Mouse (Mus musculus) limb, embryonic 14.5 days (tissue): Measurements from ENCODE around the gene Dusp12. TPM values are rescaled to one million over a fixed set of nuclear protein-coding genes. Genes with fewer than 3 reads are reported as not detected.
A peak's percentile ranks its signal among the peaks of the same experiment; 100 is the strongest.

Experiments
- ATAC-seq: fragments of 200-750 bp; cut with Nextera tagmentation; 2 replicates; pipeline ENCODE4 v1.8.0; 2017; ENCODE audit warnings: low read depth, moderate number of reproducible peaks, moderate TSS enrichment; ENCODE audit not compliant: low FRiP score
- DNase-seq: peaks from one replicate; pipeline ENCODE4 v3.0.0-alpha.2; 2015; ENCODE audit warnings: low spot score
- H3K27ac ChIP-seq: fragments of 300-500 bp; sonication (generic); replicated peaks from 2 replicates; pipeline ENCODE4 v1.5.1; 2014; ENCODE audit warnings: low read depth, mild to moderate bottlenecking, low read length, moderate library complexity, mixed read lengths
- H3K27me3 ChIP-seq: fragments of 300-500 bp; sonication (generic); 2 replicates; pipeline ENCODE4 v1.6.1; 2014; ENCODE audit warnings: low read length, mixed read lengths; ENCODE audit not compliant: control insufficient read depth, insufficient read depth
- H3K36me3 ChIP-seq: fragments of 300-500 bp; sonication (generic); 2 replicates; pipeline ENCODE4 v1.6.1; 2014; ENCODE audit warnings: mild to moderate bottlenecking, low read length, moderate library complexity, mixed read lengths; ENCODE audit not compliant: control insufficient read depth, insufficient read depth
- H3K4me1 ChIP-seq: fragments of 300-500 bp; sonication (generic); 2 replicates; pipeline ENCODE4 v1.6.1; 2014; ENCODE audit warnings: antibody characterized with exemption, low read length, mixed read lengths; ENCODE audit not compliant: control insufficient read depth, insufficient read depth
- H3K4me2 ChIP-seq: fragments of 300-500 bp; sonication (generic); replicated peaks from 2 replicates; pipeline ENCODE4 v1.6.1; 2014; ENCODE audit warnings: low read depth, mild to moderate bottlenecking, low read length, moderate library complexity; ENCODE audit not compliant: severe bottlenecking
- H3K4me3 ChIP-seq: fragments of 300-500 bp; sonication (generic); replicated peaks from 2 replicates; pipeline ENCODE4 v1.5.1; 2014; ENCODE audit warnings: low read length
- H3K9ac ChIP-seq: fragments of 300-500 bp; sonication (generic); 2 replicates; pipeline ENCODE4 v1.6.1; 2014; ENCODE audit warnings: mild to moderate bottlenecking, low read depth, low read length, moderate library complexity; ENCODE audit not compliant: severe bottlenecking
- H3K9me3 ChIP-seq: fragments of 300-500 bp; sonication (generic); 2 replicates; pipeline ENCODE4 v1.6.1; 2016; ENCODE audit warnings: low read length; ENCODE audit not compliant: control insufficient read depth
- POLR2A ChIP-seq: fragments of 200-500 bp; IDR thresholded peaks from 2 replicates; pipeline ENCODE4 v1.8.0; 2012; ENCODE audit warnings: inconsistent platforms, mild to moderate bottlenecking, moderate library complexity, borderline replicate concordance; ENCODE audit not compliant: insufficient read depth, insufficient read length; ENCODE audit errors: extremely low read depth
- WGBS: fragments of 180-500 bp; shearing (Covaris S2); extraction: QIAGEN DNeasy Blood & Tissue Kit; methylation state at CpG from one replicate; pipeline ENCODE4 v1.1.7; 2014; 5-methylcytosine and 5-hydroxymethylcytosine counted together
- polyA plus RNA-seq, 2 experiments: library from polyadenylated mRNA; depleted of rRNA in 1 of 2; stranded (reverse) in 1 of 2; unstranded in 1 of 2; fragments of >200 nt; fragmentation: Nextera tagmentation in 1 of 2; extraction: Ambion mirVana in 1 of 2; gene quantifications; 2 replicates each; pipeline versions ENCODE4 v1.2.1 to v1.2.3; 2012 to 2014

Dusp12 gene
- polyA plus RNA-seq, 2 experiments = 51.5 to 58.5 TPM

DNA sequence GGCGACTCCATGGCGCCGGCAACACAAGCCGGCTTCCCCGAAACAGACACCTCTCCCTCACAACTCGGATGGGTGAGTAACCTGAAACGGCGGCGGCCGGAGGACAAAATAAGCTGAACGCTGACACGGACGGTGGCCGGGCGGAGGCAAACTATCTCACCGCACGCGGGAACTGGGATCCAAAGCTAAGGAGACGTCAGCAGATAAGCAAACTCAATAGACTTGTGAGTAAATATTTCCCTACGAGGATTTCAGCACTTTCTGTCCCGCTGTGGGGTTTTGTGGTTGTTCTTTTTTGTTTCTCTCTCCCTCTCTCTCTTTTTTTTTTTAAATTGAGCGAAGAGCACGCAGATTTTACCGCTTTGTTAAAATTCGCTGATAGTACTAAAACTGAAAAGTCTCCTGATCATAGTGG, 17.6 kb downstream of the Dusp12 start, which contains the start of gene Atf6:
TSS of gene Atf6 (minus strand) at position 81 of the 415 bp plus-strand sequence.
- ATAC-seq (peak; percentile 83), DNase-seq (peak; percentile 90)
- 1% methylated on average over 25 of the region's 25 CpGs for WGBS
- Histone ChIP-seq H3K4me2 (peak within 1 kb of the TSS; percentile 76), H3K36me3 (peaks cover 11% of the 10 kb centered on the region), H3K4me1 (peaks cover 6% of the 10 kb centered on the region), H3K27ac (peak within 1 kb of the TSS; percentile 65; the same call in 1 of the 2 replicates), H3K4me3 (peak within 1 kb of the TSS; percentile 84), H3K27me3 (no peaks in the 10 kb centered on the region), H3K9ac (peak within 1 kb of the TSS; percentile 75), H3K9me3 (no peaks in the 10 kb centered on the region)
- 0 out of 2 replicates have a peak, but pooled peaks have one; percentile 44 for TF ChIP-seq POLR2A

DNA sequence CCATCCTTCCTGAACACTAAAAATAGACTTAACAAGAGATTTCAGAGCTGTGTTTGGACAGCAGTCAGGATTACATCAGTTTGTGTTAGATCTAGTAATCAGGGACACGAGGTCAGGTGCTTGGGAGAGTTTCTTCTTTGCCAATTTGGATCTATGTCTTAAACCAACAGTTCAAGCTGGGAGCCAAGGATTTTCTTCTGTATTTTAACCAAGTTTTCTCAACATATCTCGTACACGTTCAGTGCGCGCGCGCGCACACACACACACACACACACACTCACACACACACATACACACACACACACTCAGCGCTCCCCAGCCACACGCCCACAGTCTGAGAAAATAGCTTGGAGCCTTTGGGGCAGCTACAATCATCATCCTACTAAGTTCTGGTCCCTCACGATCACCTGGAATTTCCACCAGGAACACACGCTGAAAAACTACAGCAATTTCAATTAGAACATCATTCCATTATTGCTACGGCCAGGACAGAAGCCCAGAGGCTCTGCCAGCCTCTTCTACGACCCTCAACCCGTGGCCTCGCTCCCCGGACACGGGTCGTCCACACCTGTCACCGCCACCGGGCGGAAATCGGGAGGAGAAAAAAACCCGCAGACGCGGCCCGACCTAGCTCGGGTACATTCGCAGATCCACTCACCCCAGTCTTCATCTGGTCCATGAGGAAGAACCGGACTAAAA, 18.2 kb downstream of the Dusp12 start:
- peak overlapping the region; percentile 75 for H3K9ac ChIP-seq
- H3K9me3 ChIP-seq = no peaks in the 10 kb centered on the region
- ATAC-seq = peak; percentile 48
- WGBS = 2% methylated on average over 30 of the region's 30 CpGs
- peaks cover 6% of the 10 kb centered on the region for H3K4me1 ChIP-seq
- H3K36me3 ChIP-seq = peaks cover 9% of the 10 kb centered on the region
- TF ChIP-seq POLR2A = no peak
- peak overlapping the region; percentile 84 for H3K4me3 ChIP-seq
- DNase-seq = no peak
- H3K27me3 ChIP-seq = no peaks in the 10 kb centered on the region
- peak overlapping the region; percentile 76 for H3K4me2 ChIP-seq
- H3K27ac ChIP-seq = peak overlapping the region; percentile 65; the same call in 1 of the 2 replicates

DNA sequence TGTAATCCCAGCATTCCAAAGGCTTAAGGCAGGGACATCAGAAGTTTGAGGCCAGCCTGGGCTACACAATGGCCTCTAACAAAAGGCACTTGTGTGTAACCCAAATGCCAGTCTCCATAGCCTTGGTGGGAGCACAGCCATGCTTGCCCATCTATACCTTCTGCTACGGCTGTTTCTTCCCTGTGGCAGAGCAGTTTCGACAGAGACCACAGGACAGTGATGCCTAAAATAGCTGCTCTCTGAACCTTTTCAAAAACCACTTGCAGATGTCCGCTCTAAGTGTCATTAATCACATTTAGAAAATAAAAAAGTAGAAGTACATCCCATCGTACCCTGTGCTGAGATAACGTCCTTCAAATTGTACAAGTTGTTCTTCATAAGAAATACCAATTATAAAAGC, 19.9 kb downstream of the Dusp12 start:
- Histone ChIP-seq H3K4me2 (no peak overlapping the region), H3K9ac (no peak overlapping the region), H3K9me3 (no peaks in the 10 kb centered on the region), H3K27me3 (no peaks in the 10 kb centered on the region), H3K4me1 (peaks cover 6% of the 10 kb centered on the region), H3K27ac (no peak overlapping the region), H3K4me3 (no peak overlapping the region), H3K36me3 (no peaks in the 10 kb centered on the region)
- no peak for TF ChIP-seq POLR2A
- 81% methylated on average over 5 of the region's 5 CpGs for WGBS
- ATAC-seq (no peak), DNase-seq (no peak)

DNA sequence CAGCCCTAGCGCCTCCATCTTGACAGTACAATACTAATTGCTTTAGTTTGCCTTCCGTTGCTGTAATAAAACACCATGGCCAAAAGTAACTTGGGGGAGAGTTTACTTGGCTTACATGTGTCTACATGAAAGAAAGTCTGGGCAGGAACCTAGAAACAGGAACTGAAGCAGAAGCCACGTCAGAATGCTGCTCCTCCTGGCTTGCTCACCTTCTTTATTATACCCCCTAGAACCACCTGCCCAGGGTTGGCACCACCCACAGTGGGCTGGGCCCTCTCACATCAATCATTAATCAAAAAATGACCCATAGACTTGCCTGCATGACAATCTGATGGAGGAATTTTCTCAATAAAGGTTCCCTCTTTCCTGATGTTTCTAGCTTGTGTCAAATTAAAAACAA, 20.6 kb downstream of the Dusp12 start:
- TF ChIP-seq POLR2A = no peak
- no peak overlapping the region for H3K4me2 ChIP-seq
- ATAC-seq (no peak), DNase-seq (no peak)
- H3K27me3 ChIP-seq = no peaks in the 10 kb centered on the region
- no peaks in the 10 kb centered on the region for H3K36me3 ChIP-seq
- H3K4me3 ChIP-seq = no peak overlapping the region
- no peaks in the 10 kb centered on the region for H3K9me3 ChIP-seq
- H3K9ac ChIP-seq = no peak overlapping the region
- H3K27ac ChIP-seq = no peak overlapping the region
- WGBS = 71% methylated on average over 3 of the region's 3 CpGs
- peaks cover 6% of the 10 kb centered on the region for H3K4me1 ChIP-seq

DNA sequence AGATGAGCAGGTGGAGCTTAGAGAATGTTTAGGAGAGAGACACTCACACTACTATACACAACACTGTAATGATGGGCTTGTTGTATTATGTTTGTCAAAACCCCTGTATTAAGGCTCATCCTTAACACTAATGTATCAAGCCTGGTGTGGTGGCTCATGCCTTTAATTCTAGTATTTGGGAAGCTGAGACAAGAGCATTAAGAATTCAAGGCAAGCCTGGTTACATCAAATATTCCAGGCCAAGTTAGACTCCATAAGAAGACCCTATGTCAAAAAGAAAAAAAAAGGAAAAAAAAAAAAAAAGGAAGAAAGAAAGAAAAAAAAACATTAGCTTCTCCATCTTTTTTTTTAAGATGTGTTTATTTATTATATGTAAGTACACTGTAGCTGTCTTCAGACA, 21.1 kb downstream of the Dusp12 start:
- Histone ChIP-seq H3K4me3 (no peak overlapping the region), H3K36me3 (no peaks in the 10 kb centered on the region), H3K27ac (no peak overlapping the region), H3K9ac (no peak overlapping the region), H3K4me2 (no peak overlapping the region), H3K27me3 (no peaks in the 10 kb centered on the region), H3K9me3 (no peaks in the 10 kb centered on the region), H3K4me1 (peaks cover 6% of the 10 kb centered on the region)
- ATAC-seq (no peak), DNase-seq (no peak)
- no peak for TF ChIP-seq POLR2A
